Mouse (Mus musculus) MEL (cell line): ENCODE measurements at regions not wholly inside any gene's neighbourhood (a gene's known extent, or its start where the extent isn't known, plus 50 kb on each side); places are given as distances from the start of the nearest gene placed in this dataset.

Source experiments
- DNase-seq: peaks from one replicate; pipeline ENCODE4 v3.0.0; 2011; ENCODE audit warnings: low read depth, low spot score
- H3K27ac ChIP-seq: 2 replicates; pipeline ENCODE4 v1.5.1; 2012; ENCODE audit warnings: low read depth, mild to moderate bottlenecking, control low read depth, low read length, moderate library complexity; ENCODE audit not compliant: control insufficient read depth
- H3K27me3 ChIP-seq, 2 experiments: fragments of 150-350 bp in 1 of 2; sonication (generic) in 1 of 2; 2 replicates each; pipeline ENCODE4 v1.6.1; 2012; ENCODE audit warnings: low read length in 2 of 2, mild to moderate bottlenecking in 2 of 2, improper control_type of control experiment in 1 of 2, moderate library complexity in 1 of 2; ENCODE audit not compliant: insufficient read depth in 2 of 2, control insufficient read depth in 1 of 2
- H3K36me3 ChIP-seq, 2 experiments: 2 replicates each; pipeline ENCODE4 v1.6.1; 2012 to 2014; ENCODE audit warnings: low read length in 2 of 2, improper control_type of control experiment in 1 of 2, inconsistent platforms in 1 of 2, mild to moderate bottlenecking in 1 of 2; ENCODE audit not compliant: insufficient read depth in 2 of 2, control insufficient read depth in 1 of 2
- H3K4me1 ChIP-seq, 2 experiments: fragments of 150-350 bp in 1 of 2; sonication (generic) in 1 of 2; 2 replicates each; pipeline ENCODE4 v1.6.1; 2012; ENCODE audit warnings: low read length in 2 of 2, improper control_type of control experiment in 1 of 2, mild to moderate bottlenecking in 1 of 2; ENCODE audit not compliant: insufficient read depth in 2 of 2, control insufficient read depth in 1 of 2
- H3K4me3 ChIP-seq, 2 experiments: fragments of 150-350 bp in 1 of 2; sonication (generic) in 1 of 2; 2 replicates each; pipeline ENCODE4 v1.5.1; 2012; ENCODE audit warnings: low read depth in 2 of 2, low read length in 2 of 2, mild to moderate bottlenecking in 2 of 2, moderate library complexity in 2 of 2, control low read depth in 1 of 2, improper control_type of control experiment in 1 of 2; ENCODE audit not compliant: control insufficient read depth in 1 of 2, insufficient read depth in 1 of 2
- H3K79me2 ChIP-seq: 2 replicates; pipeline ENCODE4 v1.6.1; 2012; ENCODE audit warnings: mild to moderate bottlenecking, low read length, moderate library complexity; ENCODE audit not compliant: control insufficient read depth, poor library complexity, insufficient read depth
- H3K9ac ChIP-seq: 2 replicates; pipeline ENCODE4 v1.6.1; 2012; ENCODE audit warnings: low read depth, mild to moderate bottlenecking, control low read depth, low read length, moderate library complexity; ENCODE audit not compliant: control insufficient read depth, poor library complexity, severe bottlenecking
- H3K9me3 ChIP-seq: fragments of 150-350 bp; sonication (generic); replicated peaks from 2 replicates; pipeline ENCODE4 v1.6.1; 2012; ENCODE audit warnings: mild to moderate bottlenecking, low read length, improper control_type of control experiment, moderate library complexity; ENCODE audit not compliant: insufficient read depth
- BHLHE40 ChIP-seq: IDR thresholded peaks from 2 replicates; pipeline ENCODE4 v1.6.1; 2012; ENCODE audit warnings: low read depth, mild to moderate bottlenecking, inconsistent platforms, low read length, improper control_type of control experiment, borderline replicate concordance
- CHD2 ChIP-seq: IDR thresholded peaks from 2 replicates; pipeline ENCODE4 v1.6.1; 2011; ENCODE audit warnings: low read length, improper control_type of control experiment
- CTCF ChIP-seq, 3 experiments: IDR thresholded peaks in 2 of 3; conservative IDR thresholded peaks in 1 of 3; 2 replicates each; pipeline ENCODE4 v1.5.1; 2011 to 2012; ENCODE audit warnings: low read length in 3 of 3, low read depth in 2 of 3, mild to moderate bottlenecking in 2 of 3, improper control_type of control experiment in 1 of 3, inconsistent platforms in 1 of 3, mixed read lengths in 1 of 3, moderate library complexity in 1 of 3; ENCODE audit not compliant: control insufficient read depth in 1 of 3, insufficient read depth in 1 of 3, poor library complexity in 1 of 3, severe bottlenecking in 1 of 3
- E2F4 ChIP-seq: IDR thresholded peaks from 2 replicates; pipeline ENCODE4 v1.6.1; 2011; ENCODE audit warnings: low read depth, low read length, improper control_type of control experiment, borderline replicate concordance
- ELF1 ChIP-seq: IDR thresholded peaks from 2 replicates; pipeline ENCODE4 v1.6.1; 2014; ENCODE audit warnings: low read depth, mild to moderate bottlenecking, inconsistent platforms, low read length, improper control_type of control experiment, moderate library complexity
- EP300 ChIP-seq, 2 experiments: IDR thresholded peaks; 2 replicates each; pipeline ENCODE4 v1.6.1; 2011; ENCODE audit warnings: improper control_type of control experiment in 2 of 2, low read length in 2 of 2, low read depth in 1 of 2, mild to moderate bottlenecking in 1 of 2
- ETS1 ChIP-seq: IDR thresholded peaks from 2 replicates; pipeline ENCODE4 v1.6.1; 2012; ENCODE audit warnings: low read depth, mild to moderate bottlenecking, inconsistent platforms, low read length, improper control_type of control experiment, moderate library complexity
- GATA1 ChIP-seq: IDR thresholded peaks from 2 replicates; pipeline ENCODE4 v1.6.1; 2011; ENCODE audit warnings: low read depth, low read length, improper control_type of control experiment
- HCFC1 ChIP-seq: IDR thresholded peaks from 2 replicates; pipeline ENCODE4 v1.6.1; 2012; ENCODE audit warnings: low read depth, mild to moderate bottlenecking, inconsistent platforms, low read length, improper control_type of control experiment, moderate library complexity
- JUND ChIP-seq: IDR thresholded peaks from 2 replicates; pipeline ENCODE4 v1.6.1; 2011; ENCODE audit warnings: low read depth, mild to moderate bottlenecking, improper control_type of control experiment, low read length
- MAX ChIP-seq: IDR thresholded peaks from 2 replicates; pipeline ENCODE4 v1.6.1; 2011; ENCODE audit warnings: low read length, improper control_type of control experiment
- MAZ ChIP-seq: IDR thresholded peaks from 2 replicates; pipeline ENCODE4 v1.6.1; 2012; ENCODE audit warnings: low read depth, mild to moderate bottlenecking, inconsistent platforms, low read length, improper control_type of control experiment
- MEF2A ChIP-seq: IDR thresholded peaks from 2 replicates; pipeline ENCODE4 v1.6.1; 2014; ENCODE audit warnings: low read depth, mild to moderate bottlenecking, inconsistent platforms, low read length, improper control_type of control experiment; ENCODE audit not compliant: poor library complexity, insufficient replicate concordance, severe bottlenecking; ENCODE audit errors: extremely low read depth
- MXI1 ChIP-seq: IDR thresholded peaks from 2 replicates; pipeline ENCODE4 v1.6.1; 2011; ENCODE audit warnings: mild to moderate bottlenecking, low read depth, low read length, improper control_type of control experiment
- MYC ChIP-seq: IDR thresholded peaks from 2 replicates; pipeline ENCODE4 v1.6.1; 2011; ENCODE audit warnings: low read depth, mild to moderate bottlenecking, low read length, improper control_type of control experiment, moderate library complexity
- POLR2A ChIP-seq, 2 experiments: IDR thresholded peaks; 2 replicates each; pipeline ENCODE4 v1.6.1; 2011 to 2012; ENCODE audit warnings: low read length in 2 of 2, mild to moderate bottlenecking in 2 of 2, control low read depth in 1 of 2, improper control_type of control experiment in 1 of 2, low read depth in 1 of 2, moderate library complexity in 1 of 2; ENCODE audit not compliant: control insufficient read depth in 1 of 2, insufficient read depth in 1 of 2, poor library complexity in 1 of 2
- POLR2AphosphoS2 ChIP-seq: IDR thresholded peaks from 2 replicates; pipeline ENCODE4 v1.6.1; 2011; ENCODE audit warnings: low read length, improper control_type of control experiment
- POLR2AphosphoS5 ChIP-seq: IDR thresholded peaks from 2 replicates; pipeline ENCODE4 v1.6.1; 2012; ENCODE audit warnings: low read depth, borderline replicate concordance, mild to moderate bottlenecking, inconsistent platforms, low read length, moderate library complexity, mixed read lengths
- RCOR1 ChIP-seq: IDR thresholded peaks from 2 replicates; pipeline ENCODE4 v1.6.1; 2012; ENCODE audit warnings: low read depth, mild to moderate bottlenecking, inconsistent platforms, low read length, improper control_type of control experiment
- SIN3A ChIP-seq: IDR thresholded peaks from 2 replicates; pipeline ENCODE4 v1.6.1; 2012; ENCODE audit warnings: low read length, improper control_type of control experiment, inconsistent platforms
- SMC3 ChIP-seq: IDR thresholded peaks from 2 replicates; pipeline ENCODE4 v1.6.1; 2011; ENCODE audit warnings: low read depth, low read length, improper control_type of control experiment
- TAL1 ChIP-seq: IDR thresholded peaks from 2 replicates; pipeline ENCODE4 v1.6.1; 2012; ENCODE audit warnings: mild to moderate bottlenecking, inconsistent platforms, low read length, moderate library complexity, mixed read lengths
- TCF12 ChIP-seq: IDR thresholded peaks from 2 replicates; pipeline ENCODE4 v1.6.1; 2014; ENCODE audit warnings: low read depth, mild to moderate bottlenecking, inconsistent platforms, low read length, improper control_type of control experiment, moderate library complexity
- UBTF ChIP-seq: IDR thresholded peaks from 2 replicates; pipeline ENCODE4 v1.6.1; 2012; ENCODE audit warnings: low read depth, mild to moderate bottlenecking, inconsistent platforms, low read length, improper control_type of control experiment, moderate library complexity, borderline replicate concordance; ENCODE audit not compliant: insufficient read depth
- USF1 ChIP-seq: IDR thresholded peaks from 2 replicates; pipeline ENCODE4 v1.6.1; 2014; ENCODE audit warnings: low read depth, mild to moderate bottlenecking, inconsistent platforms, low read length, improper control_type of control experiment, moderate library complexity
- USF2 ChIP-seq, 2 experiments: IDR thresholded peaks; 2 replicates each; pipeline ENCODE4 v1.6.1; 2011 to 2012; ENCODE audit warnings: improper control_type of control experiment in 2 of 2, low read length in 2 of 2, borderline replicate concordance in 1 of 2, inconsistent platforms in 1 of 2, low read depth in 1 of 2, mild to moderate bottlenecking in 1 of 2; ENCODE audit not compliant: insufficient read depth in 1 of 2
- ZC3H11A ChIP-seq: IDR thresholded peaks from 2 replicates; pipeline ENCODE4 v1.6.1; 2012; ENCODE audit warnings: low read depth, mild to moderate bottlenecking, inconsistent platforms, low read length, improper control_type of control experiment
- ZKSCAN1 ChIP-seq: IDR thresholded peaks from 2 replicates; pipeline ENCODE4 v1.6.1; 2012; ENCODE audit warnings: low read depth, mild to moderate bottlenecking, inconsistent platforms, low read length, improper control_type of control experiment, moderate library complexity
- ZNF384 ChIP-seq: IDR thresholded peaks from 2 replicates; pipeline ENCODE4 v1.6.1; 2012; ENCODE audit warnings: low read depth, mild to moderate bottlenecking, inconsistent platforms, low read length, improper control_type of control experiment

GRCm38 (mm10) chr14:76824066-76824465 is 212.5 kb upstream of the Ccdc122 start:
- Histone ChIP-seq H3K4me1 (no peaks in the 10 kb centered on the region), H3K9me3 (no peaks in the 10 kb centered on the region), H3K36me3 (no peaks in the 10 kb centered on the region), H3K9ac (no peak overlapping the region), H3K79me2 (no peaks in the 10 kb centered on the region), H3K27ac (no peak overlapping the region), H3K4me3 (no peak overlapping the region), H3K27me3 (no peaks in the 10 kb centered on the region)
- TF ChIP-seq CTCF (IDR thresholded peaks at IDR 0.05 in 2 of 3, conservative IDR thresholded peaks at IDR 0.05 in 1 of 3; ENCODE audit: control insufficient read depth in 1 of 3, insufficient read depth in 1 of 3, low read depth in 2 of 3, low read length in 3 of 3, poor library complexity in 1 of 3, severe bottlenecking in 1 of 3) (no peak), CHD2 (no peak), POLR2AphosphoS2 (no peak), GATA1 (no peak), JUND (no peak), ETS1 (no peak), TAL1 (no peak), UBTF (no peak), HCFC1 (no peak), ZC3H11A (no peak), MEF2A (no peak), MAX (no peak), EP300 (IDR thresholded peaks at IDR 0.05; ENCODE audit: low read depth in 1 of 2, low read length in 2 of 2) (no peak), TCF12 (no peak), USF2 (IDR thresholded peaks at IDR 0.05; ENCODE audit: borderline replicate concordance in 1 of 2, insufficient read depth in 1 of 2, low read depth in 1 of 2, low read length in 2 of 2) (no peak), SMC3 (no peak), ZKSCAN1 (no peak), RCOR1 (no peak), POLR2AphosphoS5 (no peak), SIN3A (no peak)
- no peak for DNase-seq

GRCm38 (mm10) chr14:76822766-76823325 is 213.7 kb upstream of the Ccdc122 start:
- Histone ChIP-seq H3K27ac (no peak overlapping the region), H3K27me3 (no peaks in the 10 kb centered on the region), H3K9ac (no peak overlapping the region), H3K4me3 (no peak overlapping the region), H3K4me1 (no peaks in the 10 kb centered on the region), H3K9me3 (no peaks in the 10 kb centered on the region), H3K36me3 (no peaks in the 10 kb centered on the region), H3K79me2 (no peaks in the 10 kb centered on the region)
- no peak for DNase-seq
- TF ChIP-seq POLR2AphosphoS5 (no peak), EP300 (IDR thresholded peaks at IDR 0.05; ENCODE audit: low read depth in 1 of 2, low read length in 2 of 2) (no peak), MAZ (no peak), MXI1 (no peak), POLR2AphosphoS2 (no peak), SIN3A (no peak), ZC3H11A (no peak), MYC (no peak), UBTF (no peak), POLR2A (IDR thresholded peaks at IDR 0.05; ENCODE audit: control insufficient read depth in 1 of 2, insufficient read depth in 1 of 2, low read depth in 1 of 2, low read length in 2 of 2, poor library complexity in 1 of 2) (no peak), BHLHE40 (no peak), E2F4 (no peak), SMC3 (no peak), ELF1 (no peak), USF1 (no peak), CTCF (IDR thresholded peaks at IDR 0.05 in 2 of 3, conservative IDR thresholded peaks at IDR 0.05 in 1 of 3; ENCODE audit: control insufficient read depth in 1 of 3, insufficient read depth in 1 of 3, low read depth in 2 of 3, low read length in 3 of 3, poor library complexity in 1 of 3, severe bottlenecking in 1 of 3) (no peak), ZNF384 (no peak), HCFC1 (no peak)
